Mouse (Mus musculus) heart, embryonic 16.5 days (tissue): ENCODE measurements around the gene Rad51b. TPM values are rescaled to one million over a fixed set of nuclear protein-coding genes. Genes with fewer than 3 reads are reported as not detected.

Experiments used
- ATAC-seq: fragments of 200-750 bp; cut with Nextera tagmentation; replicated peaks from 2 replicates; pipeline ENCODE4 v1.8.0; 2017; ENCODE audit warnings: moderate number of reproducible peaks; ENCODE audit not compliant: insufficient read depth, low FRiP score; ENCODE audit errors: extremely low read depth
- H3K27ac ChIP-seq: fragments of 300-500 bp; sonication (generic); 2 replicates; pipeline ENCODE4 v1.5.1; 2014; ENCODE audit warnings: mild to moderate bottlenecking, low read length, control low read depth, moderate library complexity
- H3K27me3 ChIP-seq: fragments of 300-500 bp; sonication (generic); 2 replicates; pipeline ENCODE4 v1.6.1; 2014; ENCODE audit warnings: low read length, mixed read lengths; ENCODE audit not compliant: control insufficient read depth, insufficient read depth
- H3K36me3 ChIP-seq: fragments of 300-500 bp; sonication (generic); 2 replicates; pipeline ENCODE4 v1.6.1; 2014; ENCODE audit not compliant: control insufficient read depth, insufficient read depth
- H3K4me1 ChIP-seq: fragments of 300-500 bp; sonication (generic); 2 replicates; pipeline ENCODE4 v1.6.1; 2014; ENCODE audit warnings: low read length, mixed read lengths; ENCODE audit not compliant: control insufficient read depth, insufficient read depth
- H3K4me2 ChIP-seq: fragments of 300-500 bp; sonication (generic); 2 replicates; pipeline ENCODE4 v1.6.1; 2014; ENCODE audit warnings: low read depth, mild to moderate bottlenecking, control low read depth, low read length
- H3K4me3 ChIP-seq: fragments of 300-500 bp; sonication (generic); 2 replicates; pipeline ENCODE4 v1.5.1; 2014; ENCODE audit warnings: mild to moderate bottlenecking, control low read depth, low read length
- H3K9ac ChIP-seq: fragments of 300-500 bp; sonication (generic); 2 replicates; pipeline ENCODE4 v1.6.1; 2014; ENCODE audit warnings: low read length, control low read depth
- H3K9me3 ChIP-seq: fragments of 300-500 bp; sonication (generic); replicated peaks from 2 replicates; pipeline ENCODE4 v1.6.1; 2016; ENCODE audit warnings: low read length; ENCODE audit not compliant: control insufficient read depth
- WGBS: fragments of 180-500 bp; shearing (Covaris S2); extraction: QIAGEN DNeasy Blood & Tissue Kit; methylation state at CpG from one replicate; pipeline ENCODE4 v1.1.7; 2014; 5-methylcytosine and 5-hydroxymethylcytosine counted together
- polyA plus RNA-seq: library from polyadenylated mRNA; unstranded; fragments of >200 nt; fragmentation: Nextera tagmentation; extraction: Ambion mirVana; gene quantifications from 2 replicates; pipeline ENCODE4 v1.2.1, GENCODE M21; 2015

The Rad51b gene
- polyA plus RNA-seq, 1 experiment from 2014 or later, result 5.0 TPM

DNA sequence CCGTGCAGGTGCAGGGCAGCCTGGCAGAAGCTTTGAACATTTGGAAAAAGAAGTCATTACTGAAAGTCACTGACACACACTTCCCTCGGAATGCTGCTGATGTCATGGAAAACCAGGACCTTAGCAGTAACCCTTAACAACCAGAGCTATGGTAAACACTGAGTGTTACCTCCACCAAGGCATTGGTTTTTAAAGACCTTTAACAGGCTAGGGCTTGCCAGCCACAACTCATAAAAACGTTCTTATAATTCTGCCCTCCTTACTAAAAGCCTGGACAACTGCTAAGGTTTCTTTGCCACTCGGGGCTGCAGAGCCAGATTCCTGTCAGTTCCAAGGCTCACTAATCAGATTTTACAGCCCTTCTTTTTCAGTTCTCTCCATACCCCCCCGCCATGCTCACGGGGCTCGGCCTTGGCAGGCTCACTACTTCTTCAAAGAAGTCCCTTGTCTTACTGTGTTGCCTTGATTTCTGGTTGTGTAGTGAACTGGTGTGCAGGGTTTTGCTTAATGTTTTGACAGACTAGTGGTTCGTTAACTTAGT is 210.1 kb downstream of the Rad51b start:
- H3K27me3 ChIP-seq, result no peaks in the 10 kb centered on the region
- H3K36me3 ChIP-seq, result no peaks in the 10 kb centered on the region
- no peak overlapping the region; the same call in 1 of the 2 replicates for H3K27ac ChIP-seq
- no peak overlapping the region for H3K4me2 ChIP-seq
- ATAC-seq, result no peak
- 43% methylated on average over 8 of the region's 8 CpGs for WGBS
- H3K4me3 ChIP-seq, result no peak overlapping the region
- peaks cover 36% of the 10 kb centered on the region for H3K4me1 ChIP-seq
- no peak overlapping the region for H3K9ac ChIP-seq
- H3K9me3 ChIP-seq, result no peaks in the 10 kb centered on the region

DNA sequence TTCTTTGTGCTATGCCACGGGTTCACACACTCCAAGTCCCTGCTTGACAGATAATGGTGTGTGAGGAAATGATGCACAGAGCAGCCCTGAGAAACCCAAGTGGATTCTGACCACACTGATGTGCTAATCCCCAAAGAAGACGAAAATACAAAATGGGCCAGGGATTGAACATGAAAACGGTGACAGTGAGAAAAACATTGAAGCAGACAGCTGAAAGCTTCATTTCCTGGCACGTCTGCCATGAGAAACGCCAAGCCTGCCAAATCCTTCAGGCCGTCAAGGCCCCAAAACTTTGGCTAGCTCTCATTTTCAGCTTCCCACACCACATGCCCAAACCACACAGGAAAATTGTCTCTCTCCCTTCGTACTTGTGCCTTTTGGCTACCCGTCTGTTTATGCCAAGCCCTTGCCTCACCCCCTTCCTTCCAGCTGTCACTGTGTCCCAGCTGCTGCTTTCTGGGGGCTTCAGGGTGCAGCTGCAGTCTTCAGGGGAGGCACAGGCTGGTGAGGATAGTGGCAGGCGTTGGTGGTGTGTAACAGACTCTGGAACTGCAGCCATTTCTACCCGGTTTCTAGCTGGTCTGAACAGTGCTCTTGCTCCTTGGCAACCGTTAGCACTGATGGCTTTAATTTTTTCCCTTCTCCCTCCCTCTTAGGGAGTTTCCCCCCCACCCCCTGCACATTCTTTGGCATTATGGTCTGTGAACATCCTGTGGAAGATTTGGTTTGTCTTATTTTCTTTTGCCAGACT is 214.5 kb downstream of the Rad51b start:
- Histone ChIP-seq H3K36me3 (no peaks in the 10 kb centered on the region), H3K4me3 (no peak overlapping the region), H3K27ac (peak overlapping the region; percentile 79), H3K4me1 (peaks cover 19% of the 10 kb centered on the region), H3K9ac (peak overlapping the region; percentile 35; the same call in 1 of the 2 replicates), H3K27me3 (no peaks in the 10 kb centered on the region), H3K9me3 (no peaks in the 10 kb centered on the region), H3K4me2 (no peak overlapping the region)
- peak; percentile 10; the same call in 1 of the 2 replicates for ATAC-seq
- WGBS, result 51% methylated on average over 11 of the region's 11 CpGs

DNA sequence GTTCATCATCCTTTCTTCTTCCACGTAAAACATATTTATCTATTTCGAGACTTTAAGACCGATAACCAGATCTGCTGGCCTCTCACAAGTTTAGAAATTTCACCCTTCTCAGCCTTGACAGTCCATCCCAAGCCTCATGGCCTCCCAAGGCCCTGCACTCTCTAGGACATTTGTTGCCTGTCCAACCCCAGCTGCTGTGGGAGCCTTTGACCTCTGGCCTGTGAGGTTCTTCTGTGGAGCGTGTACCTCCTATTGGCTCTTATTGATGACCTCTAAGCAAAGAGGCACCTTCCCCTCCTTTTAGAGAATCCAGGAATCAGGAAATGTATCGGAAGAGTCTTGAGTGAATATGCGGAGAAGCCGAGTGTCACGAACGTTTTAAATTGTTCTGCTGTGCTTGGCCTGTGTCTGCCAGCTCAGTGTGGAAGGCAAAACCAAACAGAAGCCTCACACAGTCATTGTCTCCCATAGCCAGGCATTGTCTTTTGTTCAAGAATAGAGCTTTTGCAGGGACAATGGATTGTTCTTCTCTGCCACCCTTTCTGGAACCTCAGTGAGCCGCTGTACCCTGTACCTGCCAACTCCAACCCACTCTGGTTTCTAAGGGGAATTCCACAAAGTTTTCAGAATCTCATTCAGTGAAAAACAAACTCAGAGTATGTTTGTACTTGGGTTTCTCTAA is 215.3 kb downstream of the Rad51b start:
- peak overlapping the region; percentile 79 for H3K27ac ChIP-seq
- no peak overlapping the region for H3K9ac ChIP-seq
- H3K36me3 ChIP-seq, result no peaks in the 10 kb centered on the region
- peaks cover 12% of the 10 kb centered on the region for H3K4me1 ChIP-seq
- H3K27me3 ChIP-seq, result no peaks in the 10 kb centered on the region
- ATAC-seq, result 0 out of 2 replicates have a peak, but pooled peaks have one; percentile 6
- H3K4me3 ChIP-seq, result no peak overlapping the region
- no peaks in the 10 kb centered on the region for H3K9me3 ChIP-seq
- no peak overlapping the region for H3K4me2 ChIP-seq
- WGBS, result 70% methylated on average over 10 of the region's 10 CpGs

DNA sequence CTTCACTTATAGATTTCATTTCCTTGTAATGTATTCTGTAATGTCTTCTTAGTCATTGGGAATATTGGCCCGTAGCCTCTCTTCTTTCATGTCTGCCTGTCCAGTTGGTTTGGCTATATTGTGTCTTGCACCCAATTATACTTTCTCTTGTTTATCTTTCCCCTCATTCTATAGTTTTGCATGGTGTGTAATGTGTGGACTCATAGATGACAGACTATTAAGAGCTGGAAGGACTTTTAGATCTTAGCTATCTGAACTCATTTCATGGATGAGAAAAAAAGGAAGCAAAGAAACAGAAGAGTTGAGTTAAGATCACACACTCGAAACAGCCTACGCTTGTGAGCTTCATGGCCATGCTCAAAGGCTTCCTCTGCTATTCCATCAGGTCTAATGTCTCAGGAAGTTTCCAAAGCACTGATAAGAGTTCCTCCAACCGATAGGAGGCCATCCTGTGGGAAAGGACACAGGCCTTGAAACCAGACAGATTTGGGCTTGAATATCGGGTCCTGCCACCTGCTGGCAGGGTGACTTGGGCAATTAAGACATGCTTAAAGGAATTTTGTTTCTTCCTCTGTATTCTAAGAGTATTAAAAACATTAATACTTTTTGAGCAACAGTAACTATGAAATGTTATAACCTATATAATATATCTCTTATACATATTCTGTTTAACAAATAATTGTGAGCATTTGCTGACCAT is 216.1 kb downstream of the Rad51b start:
- ATAC-seq, result no peak
- Histone ChIP-seq H3K9ac (no peak overlapping the region), H3K27me3 (no peaks in the 10 kb centered on the region), H3K27ac (no peak overlapping the region), H3K9me3 (no peaks in the 10 kb centered on the region), H3K4me1 (peaks cover 9% of the 10 kb centered on the region), H3K36me3 (no peaks in the 10 kb centered on the region), H3K4me3 (no peak overlapping the region), H3K4me2 (no peak overlapping the region)
- WGBS, result 68% methylated on average over 5 of the region's 5 CpGs

DNA sequence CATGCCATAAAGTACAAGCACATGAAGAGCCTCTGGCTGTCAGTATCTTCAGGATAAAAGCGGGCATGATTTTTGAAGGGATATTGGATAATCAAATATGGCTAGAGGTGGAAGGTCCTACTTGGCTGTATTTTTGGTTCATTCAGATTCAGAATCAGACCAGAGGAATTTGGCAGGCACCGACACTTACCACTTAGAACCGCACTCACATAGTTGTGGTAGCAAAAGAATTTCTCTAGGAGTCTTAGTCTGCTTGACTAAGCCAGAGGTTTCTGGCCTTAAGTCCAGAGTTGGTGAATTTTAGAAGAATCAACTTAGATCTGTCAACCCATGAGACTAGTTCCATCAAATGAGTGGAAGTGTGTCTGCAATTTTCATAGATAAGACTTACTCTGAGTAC is 217.6 kb downstream of the Rad51b start:
- Histone ChIP-seq H3K9me3 (no peaks in the 10 kb centered on the region), H3K27ac (no peak overlapping the region), H3K4me3 (no peak overlapping the region), H3K27me3 (no peaks in the 10 kb centered on the region), H3K4me2 (no peak overlapping the region), H3K36me3 (no peaks in the 10 kb centered on the region), H3K9ac (no peak overlapping the region), H3K4me1 (peaks cover 9% of the 10 kb centered on the region)
- ATAC-seq, result no peak
- 87% methylated on average over 3 of the region's 3 CpGs for WGBS

DNA sequence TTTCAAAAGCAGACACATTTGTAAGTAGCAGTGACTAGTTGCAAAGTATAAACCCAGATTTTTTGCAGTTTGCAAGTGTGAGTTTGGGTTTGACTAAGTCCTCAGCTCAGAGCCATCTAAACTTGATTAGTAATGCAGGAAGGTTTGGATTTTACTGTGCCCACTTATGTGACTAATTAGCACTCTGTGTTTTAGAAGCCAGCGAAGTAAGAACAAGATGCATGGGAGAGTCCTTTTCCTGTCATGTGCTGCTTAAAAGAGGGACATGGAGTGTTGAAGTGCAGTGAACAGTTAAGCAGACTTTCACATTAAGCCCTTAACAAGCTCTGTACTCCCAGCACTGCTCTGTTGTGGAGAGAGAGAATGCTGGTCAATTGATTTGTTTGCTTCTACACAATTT is 225.3 kb downstream of the Rad51b start:
- Histone ChIP-seq H3K27ac (no peak overlapping the region), H3K36me3 (no peaks in the 10 kb centered on the region), H3K9ac (no peak overlapping the region; the same call in 1 of the 2 replicates), H3K9me3 (no peaks in the 10 kb centered on the region), H3K4me3 (no peak overlapping the region), H3K4me2 (no peak overlapping the region), H3K27me3 (no peaks in the 10 kb centered on the region), H3K4me1 (no peaks in the 10 kb centered on the region)
- WGBS, result 29% methylated on average over 1 of the region's 1 CpGs
- ATAC-seq, result no peak

DNA sequence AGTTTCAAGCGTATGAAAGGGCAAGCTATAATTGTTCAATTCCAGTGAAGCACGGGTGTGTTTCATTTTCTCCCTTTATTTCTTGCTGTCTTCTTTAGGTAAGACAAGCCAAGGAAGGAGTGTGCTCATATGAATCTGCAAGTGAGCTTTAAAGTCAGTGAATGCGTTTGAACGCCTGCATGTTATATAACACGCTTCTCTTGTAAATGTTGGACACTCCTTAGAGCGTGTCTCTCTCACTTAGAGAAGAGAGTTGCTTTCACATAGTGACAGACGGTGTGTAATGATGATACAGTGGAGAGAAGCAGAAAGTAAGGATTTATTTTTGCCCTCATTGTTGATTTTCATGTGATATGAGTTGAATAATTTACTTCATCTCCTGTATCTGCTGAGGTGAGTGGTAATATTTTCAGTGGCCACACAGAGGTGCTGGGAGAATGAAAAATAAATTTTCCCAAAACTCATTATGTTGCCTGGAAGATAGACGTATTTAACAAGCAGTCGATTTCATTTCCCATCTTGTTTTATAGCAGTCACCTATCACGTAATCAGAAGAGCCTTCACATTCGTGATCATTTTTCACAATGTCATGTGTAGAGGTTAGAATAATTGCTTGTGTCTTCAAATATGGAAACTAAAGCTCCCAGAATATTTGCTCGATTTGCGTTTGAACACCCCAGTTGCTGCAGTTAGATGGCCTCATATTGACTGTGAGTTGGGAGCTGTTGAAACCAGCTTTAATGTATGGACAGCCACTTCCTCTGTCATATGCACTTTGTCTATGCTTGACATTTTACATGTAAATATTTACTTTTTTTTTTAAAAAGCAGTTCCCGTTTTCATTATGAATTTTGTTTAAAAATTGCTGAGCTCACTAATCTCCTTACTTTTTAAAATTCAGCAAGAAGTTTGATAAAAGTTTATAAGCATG is 228.1 kb downstream of the Rad51b start:
- H3K9me3 ChIP-seq, result peaks cover 6% of the 10 kb centered on the region
- H3K27ac ChIP-seq, result no peak overlapping the region
- H3K4me1 ChIP-seq, result no peaks in the 10 kb centered on the region
- no peak overlapping the region for H3K4me3 ChIP-seq
- 74% methylated on average over 14 of the region's 14 CpGs for WGBS
- H3K9ac ChIP-seq, result no peak overlapping the region
- H3K36me3 ChIP-seq, result no peaks in the 10 kb centered on the region
- H3K4me2 ChIP-seq, result no peak overlapping the region
- no peak for ATAC-seq
- no peaks in the 10 kb centered on the region for H3K27me3 ChIP-seq

DNA sequence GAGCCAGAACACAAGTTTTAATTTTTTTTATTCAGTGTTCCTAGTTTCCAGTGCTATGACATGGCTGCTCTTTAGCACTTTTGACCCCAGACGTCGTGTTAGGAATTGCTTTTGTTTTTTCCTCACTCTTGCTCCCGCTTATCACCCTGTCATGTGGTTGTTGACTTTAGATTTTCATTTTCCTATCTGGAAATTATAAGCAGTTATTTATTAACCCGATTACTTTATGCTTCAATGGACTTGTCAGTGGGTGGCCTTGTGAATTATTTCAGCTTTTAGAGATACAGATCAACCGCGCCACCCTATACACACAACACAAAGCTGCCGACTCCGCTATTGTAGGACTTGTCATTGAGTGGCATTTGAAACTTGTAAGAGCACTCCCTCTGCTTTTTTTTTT is 228.8 kb downstream of the Rad51b start:
- 68% methylated on average over 8 of the region's 8 CpGs for WGBS
- Histone ChIP-seq H3K9me3 (peaks cover 6% of the 10 kb centered on the region), H3K27me3 (no peaks in the 10 kb centered on the region), H3K27ac (no peak overlapping the region), H3K4me3 (no peak overlapping the region), H3K4me1 (no peaks in the 10 kb centered on the region), H3K4me2 (no peak overlapping the region), H3K36me3 (no peaks in the 10 kb centered on the region), H3K9ac (no peak overlapping the region)
- ATAC-seq, result no peak
